Mouse (Mus musculus) midbrain, embryonic 11.5 days (tissue): ENCODE results near the gene Ipo13. TPM values are rescaled to one million over a fixed set of nuclear protein-coding genes. Genes with fewer than 3 reads are reported as not detected.

Source experiments
- ATAC-seq: fragments of 200-750 bp; cut with Nextera tagmentation; 2 replicates; pipeline ENCODE4 v1.8.0; 2017; ENCODE audit warnings: moderate TSS enrichment, moderate library complexity; ENCODE audit not compliant: low FRiP score
- DNase-seq: peaks from one replicate; pipeline ENCODE4 v3.0.0; 2015; ENCODE audit warnings: low spot score; ENCODE audit errors: missing footprints
- H3K27ac ChIP-seq: fragments of 300-500 bp; sonication (generic); 2 replicates; pipeline ENCODE4 v1.5.1; 2014; ENCODE audit warnings: low read depth, low read length
- H3K27me3 ChIP-seq: fragments of 300-500 bp; sonication (generic); 2 replicates; pipeline ENCODE4 v1.6.1; 2014; ENCODE audit warnings: mild to moderate bottlenecking, low read length, moderate library complexity, mixed read lengths; ENCODE audit not compliant: control insufficient read depth, insufficient read depth
- H3K36me3 ChIP-seq: fragments of 300-500 bp; sonication (generic); 2 replicates; pipeline ENCODE4 v1.6.1; 2014; ENCODE audit warnings: mild to moderate bottlenecking, low read length, moderate library complexity, mixed read lengths; ENCODE audit not compliant: control insufficient read depth, insufficient read depth
- H3K4me1 ChIP-seq: fragments of 300-500 bp; sonication (generic); 2 replicates; pipeline ENCODE4 v1.6.1; 2014; ENCODE audit warnings: low read length; ENCODE audit not compliant: control insufficient read depth, insufficient read depth
- H3K4me2 ChIP-seq: fragments of 300-500 bp; sonication (generic); 2 replicates; pipeline ENCODE4 v1.6.1; 2014; ENCODE audit warnings: mild to moderate bottlenecking, moderate library complexity
- H3K4me3 ChIP-seq: fragments of 300-500 bp; sonication (generic); 2 replicates; pipeline ENCODE4 v1.5.1; 2014; ENCODE audit warnings: low read depth, low read length
- H3K9ac ChIP-seq: fragments of 300-500 bp; sonication (generic); 2 replicates; pipeline ENCODE4 v1.6.1; 2014; ENCODE audit warnings: low read length
- H3K9me3 ChIP-seq: fragments of 300-500 bp; sonication (generic); 2 replicates; pipeline ENCODE4 v1.6.1; 2016; ENCODE audit warnings: low read length; ENCODE audit not compliant: control insufficient read depth
- WGBS: fragments of 180-500 bp; shearing (Covaris S2); extraction: QIAGEN DNeasy Blood & Tissue Kit; methylation state at CpG from one replicate; pipeline ENCODE4 v1.1.7; 2014; 5-methylcytosine and 5-hydroxymethylcytosine counted together
- polyA plus RNA-seq: library from polyadenylated mRNA; unstranded; fragments of >200 nt; fragmentation: Nextera tagmentation; extraction: Ambion mirVana; gene quantifications from 2 replicates; pipeline ENCODE4 v1.2.1, GENCODE M21; 2014

Ipo13 gene
- polyA plus RNA-seq, 1 experiment from 2014 or later, result 54.7 TPM

DNA sequence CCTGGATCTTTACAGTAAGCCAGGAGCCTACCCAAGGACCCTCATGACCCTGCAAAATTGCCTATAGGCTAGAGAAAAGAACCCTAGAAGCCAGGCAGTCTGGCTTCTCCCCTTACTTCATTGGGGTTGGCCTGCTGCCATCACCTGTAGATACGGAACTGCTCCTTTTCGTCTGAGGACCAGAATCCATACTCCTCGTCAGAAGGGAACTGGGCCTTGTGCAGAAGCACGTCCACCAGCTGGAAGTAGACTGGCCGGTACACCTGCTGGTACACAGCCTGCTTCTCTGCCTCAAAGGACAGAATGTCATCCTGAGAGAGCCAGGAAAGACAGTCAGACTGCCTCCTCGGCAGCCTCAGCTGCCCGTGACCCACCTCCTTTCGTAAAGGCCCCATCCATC lies 10.0 kb downstream of the Ipo13 start:
- H3K9ac ChIP-seq, result no peak overlapping the region
- no peak overlapping the region for H3K4me3 ChIP-seq
- no peaks in the 10 kb centered on the region for H3K27me3 ChIP-seq
- H3K4me1 ChIP-seq, result peaks cover 5% of the 10 kb centered on the region; the same call in 1 of the 2 replicates
- no peak overlapping the region for H3K4me2 ChIP-seq
- DNase-seq (no peak), ATAC-seq (no peak)
- no peaks in the 10 kb centered on the region for H3K9me3 ChIP-seq
- H3K27ac ChIP-seq, result no peak overlapping the region
- peaks cover 37% of the 10 kb centered on the region for H3K36me3 ChIP-seq
- 90% methylated on average over 8 of the region's 8 CpGs for WGBS

- Histone ChIP-seq H3K9me3 (no peaks in the 10 kb centered on the region), H3K4me2 (no peak overlapping the region), H3K4me3 (no peak overlapping the region), H3K4me1 (peaks cover 2% of the 10 kb centered on the region; the same call in 1 of the 2 replicates), H3K27me3 (no peaks in the 10 kb centered on the region), H3K27ac (no peak overlapping the region), H3K9ac (no peak overlapping the region), H3K36me3 (peaks cover 40% of the 10 kb centered on the region)
- ATAC-seq (no peak), DNase-seq (no peak)
- 89% methylated on average over 10 of the region's 10 CpGs for WGBS
Measured at GRCm38 (mm10) chr4:117904094-117904493, 10.7 kb downstream of the Ipo13 start.

DNA sequence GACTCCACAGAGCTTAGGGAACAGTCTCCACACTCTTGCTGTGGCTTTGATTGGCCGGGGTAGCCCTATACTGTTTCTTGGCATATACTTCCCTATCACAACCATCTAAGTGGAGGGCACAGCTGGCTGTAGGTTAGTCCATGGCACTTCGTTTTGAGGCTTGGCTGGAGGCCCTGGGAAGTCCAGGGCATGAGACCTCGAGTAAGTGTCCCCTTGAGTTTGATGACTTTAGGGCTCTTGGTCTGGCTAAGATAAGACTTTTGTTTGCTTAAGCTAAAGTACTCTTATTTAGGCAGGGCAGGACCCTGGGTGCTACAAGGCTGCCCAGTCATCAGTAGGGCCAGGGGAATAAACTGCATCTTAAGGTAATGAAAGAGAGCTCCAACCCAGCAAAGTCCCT lies 16.7 kb downstream of the Ipo13 start:
- 91% methylated on average over 3 of the region's 3 CpGs for WGBS
- Histone ChIP-seq H3K36me3 (peaks cover 35% of the 10 kb centered on the region), H3K4me2 (no peak overlapping the region), H3K27ac (no peak overlapping the region), H3K4me1 (no peaks in the 10 kb centered on the region), H3K27me3 (no peaks in the 10 kb centered on the region), H3K9me3 (no peaks in the 10 kb centered on the region), H3K4me3 (no peak overlapping the region), H3K9ac (no peak overlapping the region)
- no peak for ATAC-seq
- DNase-seq, result no peak

GRCm38 (mm10) chr4:117896031-117896430 lies 18.8 kb downstream of the Ipo13 start:
- Histone ChIP-seq H3K9ac (no peak overlapping the region), H3K9me3 (no peaks in the 10 kb centered on the region), H3K4me3 (no peak overlapping the region), H3K4me1 (peaks cover 6% of the 10 kb centered on the region), H3K36me3 (peaks cover 17% of the 10 kb centered on the region), H3K27me3 (no peaks in the 10 kb centered on the region), H3K27ac (no peak overlapping the region), H3K4me2 (no peak overlapping the region)
- no peak for ATAC-seq
- 98% methylated on average over 6 of the region's 6 CpGs for WGBS
- DNase-seq, result no peak

- Histone ChIP-seq H3K27me3 (no peaks in the 10 kb centered on the region), H3K4me2 (no peak overlapping the region), H3K36me3 (peaks cover 17% of the 10 kb centered on the region), H3K9ac (no peak overlapping the region), H3K9me3 (no peaks in the 10 kb centered on the region), H3K4me3 (no peak overlapping the region), H3K27ac (no peak overlapping the region), H3K4me1 (peaks cover 9% of the 10 kb centered on the region)
- ATAC-seq (no peak), DNase-seq (no peak)
- 83% methylated on average over 7 of the region's 7 CpGs for WGBS
Measured at GRCm38 (mm10) chr4:117895339-117895738, 19.5 kb downstream of the Ipo13 start.

DNA sequence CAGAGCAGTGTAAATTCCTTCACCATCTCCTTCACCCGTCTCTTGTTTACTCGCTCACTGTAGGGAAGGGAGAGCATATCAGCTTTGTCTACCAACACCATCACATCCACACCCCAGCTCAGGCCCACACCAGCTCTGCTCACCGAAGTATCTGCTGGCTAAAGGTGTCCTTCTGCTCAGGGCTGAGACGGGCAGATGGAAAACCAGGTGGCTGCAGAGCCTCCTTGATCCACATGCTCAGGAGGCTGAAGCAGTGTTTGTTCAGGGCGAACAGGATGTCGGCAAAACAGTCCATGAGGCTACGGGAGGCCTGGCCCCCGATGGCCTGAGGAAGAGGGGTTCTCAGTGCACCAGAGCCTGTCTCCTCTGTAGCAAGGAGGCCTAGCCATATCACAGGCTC lies 20.2 kb downstream of the Ipo13 start:
- Histone ChIP-seq H3K4me2 (no peak overlapping the region), H3K36me3 (peaks cover 14% of the 10 kb centered on the region), H3K4me3 (no peak overlapping the region), H3K9ac (no peak overlapping the region), H3K27ac (no peak overlapping the region), H3K4me1 (peaks cover 9% of the 10 kb centered on the region), H3K9me3 (no peaks in the 10 kb centered on the region), H3K27me3 (no peaks in the 10 kb centered on the region)
- 88% methylated on average over 8 of the region's 8 CpGs for WGBS
- DNase-seq (no peak), ATAC-seq (no peak)

DNA sequence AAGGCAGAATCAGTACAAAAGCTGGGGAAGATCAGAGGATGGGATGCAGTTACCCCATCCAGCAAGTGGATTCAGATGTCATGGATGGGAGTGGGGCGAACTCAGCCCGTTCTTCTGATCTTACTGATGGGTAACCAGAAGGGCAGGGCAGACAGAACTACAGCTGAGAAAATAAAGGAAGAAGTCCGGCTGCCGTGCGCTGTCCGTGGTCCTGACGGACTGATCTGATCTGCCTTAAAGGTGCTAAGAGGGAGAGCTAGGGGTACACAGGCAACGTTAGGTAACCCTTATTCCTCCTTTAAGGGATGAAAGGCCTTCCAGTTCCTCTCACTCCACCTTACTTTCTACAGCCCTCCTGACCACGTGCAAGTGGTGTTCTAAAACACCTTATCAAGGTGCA lies 21.4 kb downstream of the Ipo13 start:
- H3K4me2 ChIP-seq, result no peak overlapping the region
- no peak overlapping the region for H3K27ac ChIP-seq
- peaks cover 9% of the 10 kb centered on the region for H3K4me1 ChIP-seq
- H3K4me3 ChIP-seq, result no peak overlapping the region
- H3K9me3 ChIP-seq, result no peaks in the 10 kb centered on the region
- H3K27me3 ChIP-seq, result no peaks in the 10 kb centered on the region
- no peak overlapping the region for H3K9ac ChIP-seq
- peaks cover 8% of the 10 kb centered on the region; the same call in 1 of the 2 replicates for H3K36me3 ChIP-seq
- DNase-seq (peak; percentile 91), ATAC-seq (no peak)
- 29% methylated on average over 9 of the region's 9 CpGs for WGBS

GRCm38 (mm10) chr4:117891738-117892161 lies 23.0 kb downstream of the Ipo13 start, which contains the start of gene Dph2:
Gene Dph2, minus strand, starts transcription at chr4:117892032.
- WGBS, result under 1% methylated on average over 21 of the region's 21 CpGs
- H3K27ac ChIP-seq, result no peak within 1 kb of the TSS

GRCm38 (mm10) chr4:117890750-117891149 lies 24.0 kb downstream of the Ipo13 start:
- Histone ChIP-seq H3K9ac (no peak overlapping the region), H3K36me3 (peaks cover 6% of the 10 kb centered on the region; the same call in 1 of the 2 replicates), H3K4me1 (peaks cover 20% of the 10 kb centered on the region), H3K4me2 (peak overlapping the region; percentile 55), H3K27ac (no peak overlapping the region), H3K27me3 (no peaks in the 10 kb centered on the region), H3K9me3 (no peaks in the 10 kb centered on the region), H3K4me3 (peak overlapping the region; percentile 74)
- no peak for DNase-seq
- ATAC-seq, result no peak
- 43% methylated on average over 8 of the region's 8 CpGs for WGBS

More at GRCm38 (mm10) chr4:117891738-117892161, 23.0 kb downstream of the Ipo13 start, which contains the start of gene Dph2:
- peak; percentile 87 for ATAC-seq
- no peaks in the 10 kb centered on the region for H3K9me3 ChIP-seq
- H3K4me2 ChIP-seq, result peak within 1 kb of the TSS; percentile 55
- peak within 1 kb of the TSS; percentile 74 for H3K4me3 ChIP-seq
- H3K9ac ChIP-seq, result peak within 1 kb of the TSS; percentile 60
- DNase-seq, result peak; percentile 98
- H3K4me1 ChIP-seq, result peaks cover 13% of the 10 kb centered on the region
- no peaks in the 10 kb centered on the region for H3K27me3 ChIP-seq
- H3K36me3 ChIP-seq, result peaks cover 8% of the 10 kb centered on the region; the same call in 1 of the 2 replicates
